Mouse (Mus musculus) forebrain, embryonic 16.5 days (tissue): ENCODE results near the gene Med24. TPM values are rescaled to one million over a fixed set of nuclear protein-coding genes. Genes with fewer than 3 reads are reported as not detected.

Source experiments
- ATAC-seq: fragments of 200-750 bp; cut with Nextera tagmentation; 2 replicates; pipeline ENCODE4 v1.8.0; 2017; ENCODE audit warnings: mild to moderate bottlenecking, moderate library complexity
- H3K27ac ChIP-seq: fragments of 300-500 bp; sonication (generic); 2 replicates; pipeline ENCODE4 v1.5.1; 2014; ENCODE audit warnings: low read length, control low read depth
- H3K27me3 ChIP-seq: fragments of 300-500 bp; sonication (generic); replicated peaks from 2 replicates; pipeline ENCODE4 v1.6.1; 2014; ENCODE audit warnings: low read length; ENCODE audit not compliant: control insufficient read depth, insufficient read depth
- H3K36me3 ChIP-seq: fragments of 300-500 bp; sonication (generic); 2 replicates; pipeline ENCODE4 v1.6.1; 2014; ENCODE audit not compliant: control insufficient read depth, insufficient read depth
- H3K4me1 ChIP-seq: fragments of 300-500 bp; sonication (generic); replicated peaks from 2 replicates; pipeline ENCODE4 v1.6.1; 2014; ENCODE audit warnings: low read length; ENCODE audit not compliant: control insufficient read depth, insufficient read depth
- H3K4me2 ChIP-seq: fragments of 300-500 bp; sonication (generic); 2 replicates; pipeline ENCODE4 v1.6.1; 2014; ENCODE audit warnings: mild to moderate bottlenecking, low read length, control low read depth
- H3K4me3 ChIP-seq: fragments of 300-500 bp; sonication (generic); replicated peaks from 2 replicates; pipeline ENCODE4 v1.5.1; 2014; ENCODE audit warnings: mild to moderate bottlenecking, low read length, control low read depth
- H3K9ac ChIP-seq: fragments of 300-500 bp; sonication (generic); replicated peaks from 2 replicates; pipeline ENCODE4 v1.6.1; 2014; ENCODE audit warnings: low read depth, low read length, control low read depth
- H3K9me3 ChIP-seq: fragments of 300-500 bp; sonication (generic); 2 replicates; pipeline ENCODE4 v1.6.1; 2016; ENCODE audit warnings: low read length; ENCODE audit not compliant: control insufficient read depth
- WGBS: fragments of 180-500 bp; shearing (Covaris S2); extraction: QIAGEN DNeasy Blood & Tissue Kit; methylation state at CpG from one replicate; pipeline ENCODE4 v1.1.7; 2014; 5-methylcytosine and 5-hydroxymethylcytosine counted together
- polyA plus RNA-seq: library from polyadenylated mRNA; unstranded; fragments of >200 nt; fragmentation: Nextera tagmentation; extraction: Ambion mirVana; gene quantifications from 2 replicates; pipeline ENCODE4 v1.2.1, GENCODE M21; 2015

Gene Med24
- polyA plus RNA-seq, 1 experiment from 2014 or later: 93.7 TPM

- H3K27ac ChIP-seq: peak overlapping the region; percentile 100
- ATAC-seq: peak; percentile 11
- H3K9ac ChIP-seq: peak overlapping the region; percentile 68
- H3K9me3 ChIP-seq: no peaks in the 10 kb centered on the region
- H3K4me2 ChIP-seq: peak overlapping the region; percentile 64
- 8% methylated on average over 6 of the region's 6 CpGs for WGBS
- H3K4me1 ChIP-seq: peaks cover 94% of the 10 kb centered on the region
- no peaks in the 10 kb centered on the region for H3K27me3 ChIP-seq
- H3K4me3 ChIP-seq: peak overlapping the region; percentile 36
- no peaks in the 10 kb centered on the region for H3K36me3 ChIP-seq
Measured at GRCm38 (mm10) chr11:98747804-98748505, 18.7 kb upstream of the Med24 start.

- H3K27me3 ChIP-seq: no peaks in the 10 kb centered on the region
- peaks cover 91% of the 10 kb centered on the region for H3K4me1 ChIP-seq
- H3K4me3 ChIP-seq: peak overlapping the region; percentile 33
- H3K9me3 ChIP-seq: no peaks in the 10 kb centered on the region
- ATAC-seq: peak; percentile 81
- peak overlapping the region; percentile 57 for H3K9ac ChIP-seq
- peak overlapping the region; percentile 96 for H3K27ac ChIP-seq
- H3K36me3 ChIP-seq: no peaks in the 10 kb centered on the region
- H3K4me2 ChIP-seq: peak overlapping the region; percentile 96
- 8% methylated on average over 19 of the region's 19 CpGs for WGBS
Measured at GRCm38 (mm10) chr11:98746855-98747693, 17.8 kb upstream of the Med24 start.

GRCm38 (mm10) chr11:98745932-98746853, 17.0 kb upstream of the Med24 start:
- Histone ChIP-seq H3K27me3 (no peaks in the 10 kb centered on the region), H3K27ac (peak overlapping the region; percentile 96), H3K9me3 (no peaks in the 10 kb centered on the region), H3K9ac (peak overlapping the region; percentile 57), H3K36me3 (no peaks in the 10 kb centered on the region), H3K4me2 (peak overlapping the region; percentile 96), H3K4me3 (peak overlapping the region; percentile 33), H3K4me1 (peaks cover 82% of the 10 kb centered on the region)
- 48% methylated on average over 12 of the region's 12 CpGs for WGBS
- ATAC-seq: no peak

GRCm38 (mm10) chr11:98744456-98745019, 15.3 kb upstream of the Med24 start:
- Histone ChIP-seq H3K4me3 (peak overlapping the region; percentile 93), H3K4me2 (peak overlapping the region; percentile 96), H3K27ac (peak overlapping the region; percentile 99), H3K36me3 (no peaks in the 10 kb centered on the region), H3K4me1 (peaks cover 81% of the 10 kb centered on the region), H3K27me3 (no peaks in the 10 kb centered on the region), H3K9ac (peak overlapping the region; percentile 98), H3K9me3 (no peaks in the 10 kb centered on the region)
- WGBS: 35% methylated on average over 7 of the region's 7 CpGs
- no peak for ATAC-seq

- H3K9ac ChIP-seq: peak overlapping the region; percentile 98
- H3K9me3 ChIP-seq: no peaks in the 10 kb centered on the region
- H3K27me3 ChIP-seq: no peaks in the 10 kb centered on the region
- 2% methylated on average over 9 of the region's 9 CpGs for WGBS
- no peak for ATAC-seq
- H3K27ac ChIP-seq: peak overlapping the region; percentile 99
- peak overlapping the region; percentile 96 for H3K4me2 ChIP-seq
- H3K36me3 ChIP-seq: no peaks in the 10 kb centered on the region
- peak overlapping the region; percentile 93 for H3K4me3 ChIP-seq
- H3K4me1 ChIP-seq: peaks cover 79% of the 10 kb centered on the region
Measured at GRCm38 (mm10) chr11:98743655-98744345, 14.6 kb upstream of the Med24 start.

- peak overlapping the region; percentile 93 for H3K4me3 ChIP-seq
- peak overlapping the region; percentile 99 for H3K27ac ChIP-seq
- no peaks in the 10 kb centered on the region for H3K36me3 ChIP-seq
- under 1% methylated on average over 21 of the region's 21 CpGs for WGBS
- H3K9me3 ChIP-seq: no peaks in the 10 kb centered on the region
- ATAC-seq: 0 out of 2 replicates have a peak, but pooled peaks have one; percentile 1
- H3K4me2 ChIP-seq: peak overlapping the region; percentile 96
- peaks cover 77% of the 10 kb centered on the region for H3K4me1 ChIP-seq
- H3K9ac ChIP-seq: peak overlapping the region; percentile 98
- no peaks in the 10 kb centered on the region for H3K27me3 ChIP-seq
Measured at GRCm38 (mm10) chr11:98742397-98743291, 13.4 kb upstream of the Med24 start.

GRCm38 (mm10) chr11:98741622-98742396, 12.6 kb upstream of the Med24 start:
- H3K36me3 ChIP-seq: no peaks in the 10 kb centered on the region
- under 1% methylated on average over 59 of the region's 86 CpGs for WGBS
- H3K27me3 ChIP-seq: no peaks in the 10 kb centered on the region
- H3K4me2 ChIP-seq: peak overlapping the region; percentile 96
- H3K27ac ChIP-seq: peak overlapping the region; percentile 99
- H3K9ac ChIP-seq: peak overlapping the region; percentile 98
- ATAC-seq: peak; percentile 70
- H3K4me1 ChIP-seq: peaks cover 71% of the 10 kb centered on the region
- H3K9me3 ChIP-seq: no peaks in the 10 kb centered on the region
- H3K4me3 ChIP-seq: peak overlapping the region; percentile 93
